Mouse (Mus musculus): Measurements from ENCODE around the gene Nsg2. TPM values are rescaled to one million over a fixed set of nuclear protein-coding genes. Genes with fewer than 3 reads are reported as not detected.
A peak's percentile ranks its signal among the peaks of the same experiment; 100 is the strongest.
"Not testable (repeated sequence)": the region's sequence is repeated elsewhere in the genome, so short reads cannot be mapped to it uniquely, and the experiment has no call there.

Gene Nsg2
- polyA plus RNA-seq, 1 experiment from 2014 or later = 16.1 TPM

DNA sequence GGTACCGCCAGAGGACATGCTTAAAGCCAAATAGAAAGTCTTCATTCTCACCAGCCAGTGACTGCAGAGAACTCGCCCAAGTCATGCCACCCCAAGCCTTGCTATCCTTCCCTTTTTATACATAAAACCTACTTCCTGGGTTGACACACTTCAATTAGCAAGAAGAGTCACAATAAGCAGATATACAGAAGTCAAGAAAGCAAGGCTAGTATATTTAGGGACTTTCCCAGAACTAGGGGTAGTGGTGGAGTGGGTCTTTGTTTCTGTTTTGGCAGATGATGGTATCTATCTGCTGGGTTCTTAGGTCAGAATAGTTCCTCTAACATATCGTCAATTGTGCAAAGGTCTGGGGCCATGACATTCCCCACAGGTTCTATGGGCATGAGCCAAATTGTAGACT lies 7.7 kb upstream of the Nsg2 start:
- Histone ChIP-seq H3K27ac (no peak overlapping the region), H3K4me1 (no peaks in the 10 kb centered on the region), H3K9me3 (no peaks in the 10 kb centered on the region), H3K4me3 (no peak overlapping the region), H3K36me3 (replicated peaks) (no peaks in the 10 kb centered on the region), H3K27me3 (ENCODE audit: poor library complexity, severe bottlenecking) (no peaks in the 10 kb centered on the region)
- 89% methylated on average over 3 of the region's 3 CpGs for WGBS
- no peak for DNase-seq (ENCODE audit: extremely low spot score, low spot score)

GRCm38 (mm10) chr11:31999716-32000115 lies 547 bp upstream of the Nsg2 start:
- H3K27ac ChIP-seq = peak overlapping the region; percentile 35; the same call in 1 of the 2 replicates
- WGBS = 63% methylated on average over 2 of the region's 2 CpGs
- no peaks in the 10 kb centered on the region; the same call in 1 of the 2 replicates for H3K36me3 ChIP-seq (replicated peaks)
- H3K4me3 ChIP-seq = no peak overlapping the region
- no peak for DNase-seq (ENCODE audit: extremely low spot score, low spot score)
- H3K9me3 ChIP-seq = no peaks in the 10 kb centered on the region
- peaks cover 45% of the 10 kb centered on the region for H3K4me1 ChIP-seq
- peaks cover 34% of the 10 kb centered on the region for H3K27me3 ChIP-seq (ENCODE audit: poor library complexity, severe bottlenecking)

GRCm38 (mm10) chr11:32001181-32001910 lies 1.1 kb downstream of the Nsg2 start:
- peaks cover 2% of the 10 kb centered on the region; the same call in 1 of the 2 replicates for H3K9me3 ChIP-seq
- peaks cover 45% of the 10 kb centered on the region for H3K4me1 ChIP-seq
- WGBS = 4% methylated on average over 11 of the region's 11 CpGs
- H3K36me3 ChIP-seq (replicated peaks) = peaks cover 8% of the 10 kb centered on the region
- H3K27ac ChIP-seq = peak overlapping the region; percentile 81
- DNase-seq (ENCODE audit: extremely low spot score, low spot score) = peak; percentile 37
- peaks cover 34% of the 10 kb centered on the region for H3K27me3 ChIP-seq (ENCODE audit: poor library complexity, severe bottlenecking)
- H3K4me3 ChIP-seq = peak overlapping the region; percentile 42

- Histone ChIP-seq H3K27ac (peak overlapping the region; percentile 81), H3K4me3 (peak overlapping the region; percentile 42), H3K36me3 (replicated peaks) (peaks cover 21% of the 10 kb centered on the region), H3K4me1 (peaks cover 45% of the 10 kb centered on the region), H3K9me3 (peaks cover 15% of the 10 kb centered on the region), H3K27me3 (ENCODE audit: poor library complexity, severe bottlenecking) (peaks cover 34% of the 10 kb centered on the region)
- DNase-seq (ENCODE audit: extremely low spot score, low spot score) = peak; percentile 60
- 5% methylated on average over 5 of the region's 5 CpGs for WGBS
Observed at GRCm38 (mm10) chr11:32002670-32003072, 2.4 kb downstream of the Nsg2 start.

DNA sequence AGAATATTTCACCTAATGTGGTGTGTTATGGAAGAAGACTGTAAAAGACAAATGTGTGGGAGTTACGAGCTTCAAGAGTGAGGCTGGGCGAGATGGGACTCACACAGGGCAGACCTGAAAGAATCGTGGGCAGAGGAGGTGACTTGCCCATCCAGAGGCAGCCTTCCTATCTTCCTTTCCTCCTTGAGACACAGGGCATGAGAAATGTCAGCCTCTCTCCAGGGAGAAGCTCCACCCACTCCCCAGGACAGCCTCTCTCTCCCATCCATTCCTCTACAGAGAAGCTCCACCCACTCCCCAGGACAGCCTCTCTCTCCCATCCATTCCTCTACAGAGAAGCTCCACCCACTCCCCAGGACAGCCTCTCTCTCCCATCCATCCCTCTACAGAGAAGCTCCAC lies 7.8 kb downstream of the Nsg2 start:
- WGBS = 89% methylated on average over 3 of the region's 3 CpGs
- peaks cover 15% of the 10 kb centered on the region for H3K9me3 ChIP-seq
- peaks cover 21% of the 10 kb centered on the region for H3K36me3 ChIP-seq (replicated peaks)
- not testable (repeated sequence) for DNase-seq (ENCODE audit: extremely low spot score, low spot score); H3K27me3 ChIP-seq (ENCODE audit: poor library complexity, severe bottlenecking); H3K27ac ChIP-seq; H3K4me3 ChIP-seq
- peaks cover 40% of the 10 kb centered on the region for H3K4me1 ChIP-seq

- 82% methylated on average over 3 of the region's 3 CpGs for WGBS
- DNase-seq (ENCODE audit: extremely low spot score, low spot score) = no peak
- H3K36me3 ChIP-seq (replicated peaks) = peaks cover 21% of the 10 kb centered on the region
Observed at GRCm38 (mm10) chr11:32008852-32009251, 8.6 kb downstream of the Nsg2 start.

DNA sequence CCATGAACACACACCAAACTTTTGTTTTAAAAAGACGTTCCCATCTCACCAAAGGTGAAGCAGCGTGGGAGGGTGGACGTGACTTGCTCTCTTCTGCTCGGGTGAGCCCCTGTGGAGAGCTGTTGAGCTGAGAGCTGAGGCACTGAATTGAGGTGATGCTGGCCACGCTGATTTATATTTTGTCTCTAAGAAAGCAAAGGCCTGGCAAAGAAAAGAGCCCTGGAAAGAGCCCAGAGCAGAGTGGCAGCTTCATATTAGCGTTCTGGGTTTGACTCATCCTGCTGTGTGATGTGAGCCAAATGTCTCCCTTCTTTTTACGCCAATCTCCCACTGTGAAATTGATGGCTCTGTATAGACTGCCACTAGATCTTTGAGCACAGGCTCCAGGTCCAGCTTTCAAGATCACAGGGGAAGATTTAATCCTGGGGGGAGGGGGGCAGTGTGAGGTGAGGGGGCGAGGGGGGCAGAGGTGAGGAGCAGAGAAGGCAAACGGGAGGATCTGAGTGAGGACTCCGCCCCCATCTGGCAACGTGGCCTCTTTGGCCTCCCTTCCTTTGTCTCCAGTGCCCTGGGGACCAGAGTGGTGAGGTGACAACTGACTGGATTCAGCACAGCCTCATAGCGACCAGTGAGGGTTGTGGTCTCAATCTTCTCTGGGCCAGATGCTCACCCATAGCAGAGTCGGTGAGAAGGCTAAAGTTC lies 9.8 kb downstream of the Nsg2 start:
- peak; percentile 56 for DNase-seq (ENCODE audit: extremely low spot score, low spot score)
- H3K4me1 ChIP-seq = peaks cover 32% of the 10 kb centered on the region
- H3K9me3 ChIP-seq = peaks cover 15% of the 10 kb centered on the region
- H3K4me3 ChIP-seq = 0 out of 2 replicates have a peak overlapping the region, but pooled peaks have one; percentile 18
- peak overlapping the region; percentile 82 for H3K27ac ChIP-seq
- H3K36me3 ChIP-seq (replicated peaks) = peaks cover 21% of the 10 kb centered on the region
- 13% methylated on average over 13 of the region's 13 CpGs for WGBS
- H3K27me3 ChIP-seq (ENCODE audit: poor library complexity, severe bottlenecking) = no peaks in the 10 kb centered on the region

More at GRCm38 (mm10) chr11:32008852-32009251, 8.6 kb downstream of the Nsg2 start:
- peaks cover 15% of the 10 kb centered on the region for H3K9me3 ChIP-seq
- no peak overlapping the region for H3K27ac ChIP-seq
- H3K4me1 ChIP-seq = peaks cover 32% of the 10 kb centered on the region
- no peaks in the 10 kb centered on the region for H3K27me3 ChIP-seq (ENCODE audit: poor library complexity, severe bottlenecking)
- no peak overlapping the region for H3K4me3 ChIP-seq

GRCm38 (mm10) chr11:32010663-32010970 lies 10.4 kb downstream of the Nsg2 start:
- Histone ChIP-seq H3K27me3 (ENCODE audit: poor library complexity, severe bottlenecking) (no peaks in the 10 kb centered on the region), H3K36me3 (replicated peaks) (peaks cover 20% of the 10 kb centered on the region), H3K4me1 (peaks cover 32% of the 10 kb centered on the region), H3K4me3 (0 out of 2 replicates have a peak overlapping the region, but pooled peaks have one; percentile 18), H3K9me3 (peaks cover 15% of the 10 kb centered on the region), H3K27ac (peak overlapping the region; percentile 82)
- no peak for DNase-seq (ENCODE audit: extremely low spot score, low spot score)
- WGBS = 65% methylated on average over 5 of the region's 5 CpGs

- DNase-seq (ENCODE audit: extremely low spot score, low spot score) = no peak
- H3K27ac ChIP-seq = peak overlapping the region; percentile 36
- H3K36me3 ChIP-seq (replicated peaks) = peaks cover 6% of the 10 kb centered on the region
- peaks cover 36% of the 10 kb centered on the region for H3K4me1 ChIP-seq
- 80% methylated on average over 9 of the region's 9 CpGs for WGBS
- peaks cover 6% of the 10 kb centered on the region for H3K9me3 ChIP-seq
- H3K4me3 ChIP-seq = no peak overlapping the region
- H3K27me3 ChIP-seq (ENCODE audit: poor library complexity, severe bottlenecking) = no peaks in the 10 kb centered on the region
Observed at GRCm38 (mm10) chr11:32011867-32012603, 11.8 kb downstream of the Nsg2 start.

DNA sequence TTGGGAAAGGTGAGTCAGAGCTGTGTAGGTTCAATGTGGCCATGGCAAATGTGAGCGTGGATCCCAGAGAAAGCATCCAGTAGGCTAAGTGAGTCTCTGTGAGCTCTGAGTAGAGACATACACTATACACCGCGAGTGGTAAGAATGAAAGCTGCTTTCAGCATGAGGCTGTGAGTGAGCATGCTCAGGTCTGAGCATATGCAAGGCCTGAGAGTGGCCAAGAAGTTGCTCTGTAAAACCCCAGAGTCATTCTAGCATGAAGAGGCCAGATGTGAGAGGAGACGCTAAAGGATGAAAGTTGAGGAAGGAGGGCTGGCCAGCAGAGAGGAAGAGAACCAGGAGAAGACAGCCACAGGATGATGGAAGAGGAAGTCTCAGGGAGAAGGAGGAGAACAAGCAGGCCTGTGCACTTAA lies 12.8 kb downstream of the Nsg2 start:
- Histone ChIP-seq H3K36me3 (replicated peaks) (no peaks in the 10 kb centered on the region), H3K4me1 (peaks cover 46% of the 10 kb centered on the region), H3K27ac (no peak overlapping the region), H3K27me3 (ENCODE audit: poor library complexity, severe bottlenecking) (no peaks in the 10 kb centered on the region), H3K4me3 (no peak overlapping the region), H3K9me3 (no peaks in the 10 kb centered on the region)
- no peak for DNase-seq (ENCODE audit: extremely low spot score, low spot score)
- WGBS = 90% methylated on average over 4 of the region's 4 CpGs

DNA sequence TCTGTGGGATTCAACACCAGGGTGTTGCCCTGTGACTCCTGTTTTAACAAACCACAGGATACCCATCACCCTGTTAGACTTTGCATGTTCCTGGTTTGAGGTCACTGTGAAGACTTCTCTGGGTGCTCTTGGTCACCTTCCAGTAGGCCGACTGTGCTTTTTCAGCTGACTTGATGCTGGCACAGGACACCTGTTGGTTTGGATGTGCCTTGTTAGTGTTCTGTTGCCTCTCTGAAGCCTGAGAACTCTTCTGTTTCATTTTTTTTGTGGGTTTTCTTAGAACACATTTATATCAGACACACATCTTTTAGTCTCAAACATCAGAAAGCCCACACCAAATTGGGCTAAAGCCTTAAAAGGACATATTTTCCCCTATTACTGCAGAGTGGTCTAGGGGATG lies 13.3 kb downstream of the Nsg2 start:
- no peaks in the 10 kb centered on the region for H3K27me3 ChIP-seq (ENCODE audit: poor library complexity, severe bottlenecking)
- WGBS = 92% methylated on average over 1 of the region's 1 CpGs
- no peak overlapping the region for H3K4me3 ChIP-seq
- no peaks in the 10 kb centered on the region for H3K36me3 ChIP-seq (replicated peaks)
- H3K4me1 ChIP-seq = peaks cover 51% of the 10 kb centered on the region
- DNase-seq (ENCODE audit: extremely low spot score, low spot score) = no peak
- no peaks in the 10 kb centered on the region for H3K9me3 ChIP-seq
- no peak overlapping the region for H3K27ac ChIP-seq

DNA sequence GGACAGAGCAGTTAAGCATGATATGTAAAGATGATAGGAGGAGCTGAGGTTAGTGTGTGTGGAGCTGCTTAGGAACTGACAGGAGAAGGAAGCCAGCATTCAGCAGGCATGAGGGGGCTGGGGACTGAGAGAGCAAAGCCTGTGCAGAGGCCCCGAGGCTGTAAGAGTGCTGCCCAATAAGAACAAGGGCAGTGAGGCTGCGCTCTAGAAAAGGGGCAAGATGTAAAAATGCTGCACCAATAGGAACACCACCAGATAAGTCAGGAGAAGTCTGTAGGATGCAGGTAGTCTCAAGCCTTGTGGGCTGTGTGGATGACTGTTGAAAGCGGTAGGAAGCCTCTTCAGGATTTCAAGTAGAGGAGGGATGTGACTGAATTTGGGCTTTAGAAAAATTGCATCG lies 17.9 kb downstream of the Nsg2 start:
- peaks cover 46% of the 10 kb centered on the region for H3K4me1 ChIP-seq
- DNase-seq (ENCODE audit: extremely low spot score, low spot score) = no peak
- H3K4me3 ChIP-seq = no peak overlapping the region
- H3K9me3 ChIP-seq = no peaks in the 10 kb centered on the region
- WGBS = 51% methylated on average over 4 of the region's 4 CpGs
- no peaks in the 10 kb centered on the region for H3K36me3 ChIP-seq (replicated peaks)
- H3K27me3 ChIP-seq (ENCODE audit: poor library complexity, severe bottlenecking) = no peaks in the 10 kb centered on the region
- H3K27ac ChIP-seq = peak overlapping the region; percentile 60; the same call in 1 of the 2 replicates
